Mouse (Mus musculus) bone marrow, adult 2 months (tissue): Measurements from ENCODE around the gene Cdc6. TPM values are rescaled to one million over a fixed set of nuclear protein-coding genes. Genes with fewer than 3 reads are reported as not detected.
"Not testable (repeated sequence)": the region's sequence is repeated elsewhere in the genome, so short reads cannot be mapped to it uniquely, and the experiment has no call there.

ENCODE experiments used
- H3K27ac ChIP-seq: fragments of 200-500 bp; 2 replicates; pipeline ENCODE4 v1.5.1; 2012; ENCODE audit warnings: low read depth, mild to moderate bottlenecking, control low read depth, inconsistent platforms, low read length; ENCODE audit not compliant: control insufficient read depth, poor library complexity, insufficient read depth
- H3K4me1 ChIP-seq: fragments of 200-500 bp; 2 replicates; pipeline ENCODE4 v1.6.1; 2011; ENCODE audit warnings: low read length; ENCODE audit not compliant: control insufficient read depth, insufficient read depth
- H3K4me3 ChIP-seq: fragments of 200-500 bp; replicated peaks from 2 replicates; pipeline ENCODE3; 2011; ENCODE audit warnings: mild to moderate bottlenecking, low read depth, low read length, control low read depth; ENCODE audit not compliant: control insufficient read depth
- CTCF ChIP-seq: fragments of 200-500 bp; IDR thresholded peaks from 2 replicates; pipeline ENCODE4 v1.5.1; 2011; ENCODE audit warnings: low read length, control low read depth; ENCODE audit not compliant: control insufficient read depth, insufficient read depth
- POLR2A ChIP-seq: fragments of 200-500 bp; IDR thresholded peaks from 2 replicates; pipeline ENCODE4 v1.6.1; 2011; ENCODE audit warnings: low read depth, mild to moderate bottlenecking, control low read depth, low read length, borderline replicate concordance; ENCODE audit not compliant: control insufficient read depth
- WGBS: fragments of 180-500 bp; shearing (Covaris S2); methylation state at CpG from one replicate; pipeline ENCODE4 v1.1.7; 2018; 5-methylcytosine and 5-hydroxymethylcytosine counted together
- polyA plus RNA-seq: library from polyadenylated mRNA; stranded (reverse); fragments of >200 nt; gene quantifications from 2 replicates; pipeline ENCODE4 v1.2.4, GENCODE M21; 2011; ENCODE audit warnings: low replicate concordance; ENCODE audit not compliant: missing spikeins, insufficient read depth, insufficient read length

Gene Cdc6
- polyA plus RNA-seq, 1 experiment: 53.9 TPM

GRCm38 (mm10) chr11:98930773-98931512 lies 23.3 kb downstream of the Cdc6 start:
- no peak overlapping the region for H3K4me3 ChIP-seq
- peaks cover 2% of the 10 kb centered on the region for H3K4me1 ChIP-seq
- WGBS: 14% methylated on average over 10 of the region's 10 CpGs
- H3K27ac ChIP-seq: no peak overlapping the region; the same call in 1 of the 2 replicates
- TF ChIP-seq POLR2A (no peak), CTCF (no peak)

- Histone ChIP-seq H3K27ac (no peak overlapping the region), H3K4me3 (no peak overlapping the region), H3K4me1 (peaks cover 4% of the 10 kb centered on the region)
- WGBS: 36% methylated on average over 7 of the region's 7 CpGs
- TF ChIP-seq POLR2A (no peak), CTCF (no peak)
Measured at GRCm38 (mm10) chr11:98931513-98932292, 24.1 kb downstream of the Cdc6 start.

GRCm38 (mm10) chr11:98932293-98933091 lies 24.9 kb downstream of the Cdc6 start:
- no peak overlapping the region for H3K27ac ChIP-seq
- peaks cover 4% of the 10 kb centered on the region for H3K4me1 ChIP-seq
- H3K4me3 ChIP-seq: no peak overlapping the region
- WGBS: 38% methylated on average over 19 of the region's 19 CpGs
- TF ChIP-seq POLR2A: no peak
- no peak for TF ChIP-seq CTCF

GRCm38 (mm10) chr11:98933151-98933550 lies 25.6 kb downstream of the Cdc6 start:
- TF ChIP-seq CTCF (peak; percentile 90), POLR2A (0 out of 2 replicates have a peak, but pooled peaks have one; percentile 10)
- 13% methylated on average over 9 of the region's 9 CpGs for WGBS
- H3K4me1 ChIP-seq: peaks cover 4% of the 10 kb centered on the region
- H3K27ac ChIP-seq: 0 out of 2 replicates have a peak overlapping the region, but pooled peaks have one; percentile 8
- no peak overlapping the region for H3K4me3 ChIP-seq

- H3K4me3 ChIP-seq, H3K4me1 ChIP-seq, H3K27ac ChIP-seq: not testable (repeated sequence)
- WGBS: 91% methylated on average over 2 of the region's 2 CpGs
Measured at GRCm38 (mm10) chr11:98933847-98934246, 26.2 kb downstream of the Cdc6 start.

GRCm38 (mm10) chr11:98934367-98934766 lies 26.8 kb downstream of the Cdc6 start:
- no peak for TF ChIP-seq POLR2A
- no peak for TF ChIP-seq CTCF
- no peak overlapping the region for H3K27ac ChIP-seq
- H3K4me3 ChIP-seq: no peak overlapping the region
- H3K4me1 ChIP-seq: peaks cover 6% of the 10 kb centered on the region
- 63% methylated on average over 3 of the region's 3 CpGs for WGBS

GRCm38 (mm10) chr11:98935123-98935522 lies 27.5 kb downstream of the Cdc6 start:
- Histone ChIP-seq H3K4me1 (peaks cover 10% of the 10 kb centered on the region), H3K27ac (no peak overlapping the region), H3K4me3 (no peak overlapping the region)
- 86% methylated on average over 3 of the region's 3 CpGs for WGBS
- TF ChIP-seq CTCF (no peak), POLR2A (no peak)

- H3K4me1 ChIP-seq: peaks cover 10% of the 10 kb centered on the region
- no peak overlapping the region for H3K4me3 ChIP-seq
- WGBS: 49% methylated on average over 29 of the region's 29 CpGs
- peak overlapping the region; percentile 22; the same call in 1 of the 2 replicates for H3K27ac ChIP-seq
- no peak for TF ChIP-seq CTCF
- 0 out of 2 replicates have a peak, but pooled peaks have one; percentile 13 for TF ChIP-seq POLR2A
Measured at GRCm38 (mm10) chr11:98936170-98936569, 28.6 kb downstream of the Cdc6 start.
